Mouse (Mus musculus) kidney, adult 2 months (tissue): Measurements from ENCODE around the gene Tuba4a. TPM values are rescaled to one million over a fixed set of nuclear protein-coding genes. Genes with fewer than 3 reads are reported as not detected.
"Not testable (repeated sequence)": the region's sequence is repeated elsewhere in the genome, so short reads cannot be mapped to it uniquely, and the experiment has no call there.

ENCODE experiments used
- DNase-seq: peaks from one replicate; pipeline ENCODE4 v3.0.0; 2021
- H3K27ac ChIP-seq: fragments of 200-500 bp; 2 replicates; pipeline ENCODE4 v1.5.1; 2012; ENCODE audit warnings: low read depth, low read length, control low read depth, inconsistent platforms; ENCODE audit not compliant: insufficient read depth
- H3K27me3 ChIP-seq: fragments of 200-500 bp; replicated peaks from 2 replicates; pipeline ENCODE4 v1.6.1; 2012; ENCODE audit warnings: mild to moderate bottlenecking, moderate library complexity, low read length, inconsistent platforms; ENCODE audit not compliant: control insufficient read depth, insufficient read depth
- H3K36me3 ChIP-seq: fragments of 200-500 bp; 2 replicates; pipeline ENCODE4 v1.6.1; 2012; ENCODE audit warnings: mild to moderate bottlenecking, moderate library complexity, low read length, inconsistent platforms; ENCODE audit not compliant: control insufficient read depth, insufficient read depth
- H3K4me1 ChIP-seq: fragments of 200-500 bp; 2 replicates; pipeline ENCODE4 v1.6.1; 2011; ENCODE audit warnings: low read length; ENCODE audit not compliant: control insufficient read depth, insufficient read depth
- H3K4me3 ChIP-seq: fragments of 200-500 bp; 2 replicates; pipeline ENCODE4 v1.5.1; 2011; ENCODE audit warnings: mild to moderate bottlenecking, low read depth, low read length, control low read depth; ENCODE audit not compliant: insufficient read depth
- CTCF ChIP-seq: fragments of 200-500 bp; conservative IDR thresholded peaks from 2 replicates; pipeline ENCODE4 v1.5.1; 2011; ENCODE audit warnings: low read depth, mild to moderate bottlenecking, control low read depth, low read length, moderate library complexity, mixed read lengths; ENCODE audit not compliant: insufficient read depth, insufficient read length
- POLR2A ChIP-seq: fragments of 200-500 bp; IDR thresholded peaks from one replicate; pipeline ENCODE4 v1.6.1; 2011; ENCODE audit warnings: low read depth, low read length, control low read depth
- WGBS: fragments of 180-500 bp; shearing (Covaris S2); methylation state at CpG from one replicate; pipeline ENCODE4 v1.1.7; 2018; 5-methylcytosine and 5-hydroxymethylcytosine counted together
- polyA plus RNA-seq: library from polyadenylated mRNA; depleted of rRNA; stranded (reverse); fragments of >200 nt; gene quantifications from 2 replicates; pipeline ENCODE4 v1.2.3, GENCODE M21; 2012

Gene Tuba4a
- polyA plus RNA-seq, 1 experiment = 301 TPM

DNA sequence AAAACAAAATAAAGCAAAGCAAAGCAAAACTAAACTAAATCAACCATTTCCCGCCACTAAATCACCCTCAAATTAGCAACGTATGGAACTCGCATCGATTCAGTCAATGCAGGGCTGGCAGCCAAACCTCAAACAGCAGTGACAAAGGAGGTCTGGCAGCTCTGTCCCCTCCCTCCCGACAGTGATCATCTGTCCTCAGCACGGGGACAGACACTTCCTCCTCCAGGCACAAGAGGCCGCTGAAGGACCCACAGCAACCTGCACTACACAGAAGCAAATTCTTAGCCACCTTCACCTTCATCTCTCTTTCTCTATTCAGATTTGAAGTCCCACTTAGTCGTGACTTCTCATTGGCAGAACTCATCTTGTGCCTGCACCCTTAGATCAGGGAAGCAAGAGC lies 14.9 kb upstream of the Tuba4a start:
- 2% methylated on average over 8 of the region's 8 CpGs for WGBS
- peak; percentile 82 for DNase-seq

DNA sequence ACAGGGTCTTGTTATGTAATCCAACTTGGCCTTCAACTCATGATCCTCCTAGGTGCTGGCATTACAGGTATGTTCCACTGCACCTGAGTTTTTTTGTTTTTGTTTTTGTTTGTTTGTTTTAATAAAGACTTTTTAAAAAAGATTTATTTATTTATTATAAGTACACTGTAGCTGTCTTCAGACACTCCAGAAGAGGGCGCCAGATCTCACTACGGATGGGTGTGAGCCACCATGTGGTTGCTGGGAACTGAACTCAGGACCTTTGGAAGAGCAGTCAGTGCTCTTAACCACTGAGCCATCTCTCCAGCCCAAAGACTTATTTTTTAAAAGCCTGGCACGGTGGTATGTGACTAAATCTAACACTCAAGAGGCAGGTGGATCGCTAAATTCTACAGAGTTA lies 12.8 kb upstream of the Tuba4a start:
- H3K36me3 ChIP-seq, H3K27ac ChIP-seq, H3K27me3 ChIP-seq, DNase-seq, H3K4me3 ChIP-seq: not testable (repeated sequence)
- peaks cover 12% of the 10 kb centered on the region for H3K4me1 ChIP-seq
- TF ChIP-seq CTCF = 0 out of 2 replicates have a peak, but pooled peaks have one; percentile 1
- WGBS = 72% methylated on average over 4 of the region's 4 CpGs

More for the DNA sequence above, 14.9 kb upstream of the Tuba4a start:
- Histone ChIP-seq H3K4me1 (peaks cover 12% of the 10 kb centered on the region), H3K27me3 (no peaks in the 10 kb centered on the region), H3K27ac (peak overlapping the region; percentile 26; the same call in 1 of the 2 replicates), H3K4me3 (peak overlapping the region; percentile 32; the same call in 1 of the 2 replicates), H3K36me3 (no peaks in the 10 kb centered on the region)
- TF ChIP-seq POLR2A = no peak
- TF ChIP-seq CTCF = peak; percentile 81

DNA sequence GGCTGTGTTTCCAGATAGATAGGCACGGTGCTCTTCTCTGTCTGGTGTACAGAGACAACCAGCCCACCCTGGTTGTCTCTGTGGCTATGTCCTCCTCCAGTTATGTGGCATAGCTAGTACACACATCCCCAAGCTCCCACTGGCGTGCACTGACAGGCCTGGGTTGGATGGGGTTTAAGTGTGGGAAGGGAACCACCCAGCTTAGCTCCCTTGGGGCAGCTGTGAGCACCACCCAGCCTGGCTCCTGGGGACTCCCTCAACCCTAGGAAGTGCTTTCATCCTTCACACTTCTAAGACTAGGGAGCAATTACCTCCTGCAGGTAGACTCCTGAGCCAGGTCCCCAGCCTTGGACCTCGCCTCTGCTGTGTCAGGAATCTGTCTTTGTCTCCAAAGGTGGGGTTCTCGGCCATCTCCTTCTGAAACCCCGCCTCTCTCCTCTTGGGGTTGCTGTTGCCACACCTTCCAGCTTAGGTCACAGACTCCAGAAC lies 12.0 kb upstream of the Tuba4a start, which contains the start of gene A630095N17Rik:
Gene A630095N17Rik (minus strand): TSS at position 439 of the 489 bp plus-strand sequence.
- H3K27me3 ChIP-seq = no peaks in the 10 kb centered on the region
- H3K27ac ChIP-seq = no peak within 1 kb of the TSS
- TF ChIP-seq POLR2A = no peak
- no peak for TF ChIP-seq CTCF
- DNase-seq = no peak
- peaks cover 7% of the 10 kb centered on the region for H3K4me1 ChIP-seq
- 80% methylated on average over 5 of the region's 5 CpGs for WGBS
- H3K36me3 ChIP-seq = no peaks in the 10 kb centered on the region
- H3K4me3 ChIP-seq = no peak within 1 kb of the TSS

DNA sequence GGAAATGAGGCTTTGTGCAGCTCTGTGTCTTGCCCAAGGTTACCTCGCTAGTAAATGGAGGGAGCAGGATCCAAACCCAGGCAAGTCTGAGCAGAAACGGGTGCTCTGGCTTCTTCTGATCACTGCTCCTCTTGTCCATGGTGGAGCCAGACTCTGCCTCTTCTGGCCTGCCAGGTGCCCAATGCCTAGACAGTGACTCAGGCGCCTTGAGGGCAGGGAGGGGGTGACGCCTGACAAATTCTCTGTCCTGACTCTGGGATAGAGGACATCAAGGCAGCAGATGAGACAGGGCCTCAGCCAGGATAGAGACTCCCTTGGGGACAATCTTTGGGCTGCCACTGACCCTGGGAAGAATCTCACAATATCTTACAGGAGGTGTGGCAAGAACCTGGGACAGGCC lies 11.6 kb upstream of the Tuba4a start:
- TF ChIP-seq CTCF (no peak), POLR2A (no peak)

DNA sequence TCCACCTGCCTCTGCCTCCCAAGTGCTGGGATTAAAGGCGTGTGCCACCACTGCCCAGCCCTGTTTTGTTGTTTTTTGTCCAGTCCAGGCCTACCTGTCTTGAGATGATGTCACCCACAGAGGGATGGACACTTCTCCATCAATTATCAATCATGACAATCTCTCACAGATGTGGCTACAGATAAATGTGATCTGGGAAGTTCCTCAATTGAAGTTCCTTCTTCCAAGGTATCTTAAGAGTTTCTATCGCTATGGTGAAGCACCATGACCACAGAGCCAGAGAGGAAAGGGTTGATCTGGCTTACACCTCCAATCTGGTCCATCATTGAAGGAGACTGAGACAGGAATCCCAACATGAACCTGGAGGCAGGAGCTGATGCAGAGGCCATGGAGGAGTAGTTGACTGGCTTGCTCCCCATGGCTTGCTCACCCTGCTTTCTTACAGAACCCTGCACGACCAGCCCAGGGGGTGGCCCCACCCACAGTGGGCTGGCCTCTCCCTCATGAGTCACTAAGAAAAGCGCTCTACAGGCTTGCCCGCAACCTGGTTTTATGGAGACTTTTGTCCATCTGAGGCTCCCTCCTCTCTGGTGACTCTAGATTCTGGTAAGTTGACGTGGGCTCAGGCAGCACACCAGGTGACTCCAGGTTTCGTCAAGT lies 10.8 kb upstream of the Tuba4a start:
- Histone ChIP-seq H3K4me1 (peaks cover 4% of the 10 kb centered on the region; the same call in 1 of the 2 replicates), H3K4me3 (no peak overlapping the region), H3K27me3 (no peaks in the 10 kb centered on the region), H3K27ac (no peak overlapping the region), H3K36me3 (no peaks in the 10 kb centered on the region)
- DNase-seq = no peak
- 71% methylated on average over 7 of the region's 7 CpGs for WGBS
- TF ChIP-seq CTCF (no peak), POLR2A (no peak)

More for the DNA sequence above, 11.6 kb upstream of the Tuba4a start:
- H3K4me3 ChIP-seq = no peak overlapping the region
- H3K27ac ChIP-seq = no peak overlapping the region
- H3K27me3 ChIP-seq = no peaks in the 10 kb centered on the region
- 75% methylated on average over 4 of the region's 4 CpGs for WGBS
- DNase-seq = no peak
- H3K4me1 ChIP-seq = peaks cover 7% of the 10 kb centered on the region
- H3K36me3 ChIP-seq = no peaks in the 10 kb centered on the region

DNA sequence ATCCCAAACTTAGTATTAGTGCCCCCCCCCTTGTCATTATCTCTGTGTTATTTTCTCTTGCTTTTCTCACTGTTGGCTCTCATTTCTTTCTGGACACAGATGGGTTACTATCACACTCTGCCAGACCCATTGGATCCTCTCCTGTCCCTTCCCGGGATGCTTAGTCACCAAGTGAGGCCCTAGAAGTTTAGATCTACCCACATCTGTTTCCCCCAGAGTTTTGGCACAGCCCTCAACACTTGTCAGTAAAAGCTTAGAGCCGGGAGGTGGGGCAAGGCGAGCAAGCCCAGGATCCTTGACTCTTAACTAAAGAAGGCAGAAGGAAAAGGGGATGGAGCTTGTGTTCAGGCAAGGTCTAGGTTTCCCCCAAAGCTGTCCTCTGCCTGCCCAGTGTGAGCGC lies 9.5 kb upstream of the Tuba4a start:
- Histone ChIP-seq H3K4me1 (no peaks in the 10 kb centered on the region; the same call in 1 of the 2 replicates), H3K27me3 (no peaks in the 10 kb centered on the region), H3K27ac (no peak overlapping the region), H3K4me3 (no peak overlapping the region), H3K36me3 (no peaks in the 10 kb centered on the region)
- TF ChIP-seq CTCF (no peak), POLR2A (no peak)
- WGBS = 66% methylated on average over 4 of the region's 4 CpGs
- DNase-seq = no peak

DNA sequence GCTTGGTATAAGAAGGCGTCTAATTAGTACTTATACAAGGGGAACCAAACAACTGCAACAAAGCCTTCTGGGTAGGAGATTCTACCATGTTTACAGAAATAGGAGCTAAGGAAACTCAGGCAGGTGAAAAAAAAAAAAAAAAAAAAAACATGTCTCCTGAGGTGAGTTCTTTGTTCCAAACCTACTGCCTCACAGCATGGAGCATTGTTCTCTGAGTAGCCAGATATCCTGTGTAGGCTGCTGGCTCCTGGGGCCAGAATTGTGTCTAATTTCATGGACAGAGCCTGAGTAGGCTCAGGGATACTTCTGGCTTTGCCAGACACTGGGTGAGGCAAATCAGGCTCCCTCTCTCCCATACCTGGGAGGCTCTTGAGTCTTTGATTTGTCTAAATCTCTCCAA lies 8.0 kb upstream of the Tuba4a start:
- no peak overlapping the region for H3K27ac ChIP-seq
- H3K4me1 ChIP-seq = no peaks in the 10 kb centered on the region; the same call in 1 of the 2 replicates
- no peak for DNase-seq
- no peaks in the 10 kb centered on the region for H3K36me3 ChIP-seq
- 82% methylated on average over 1 of the region's 1 CpGs for WGBS
- TF ChIP-seq CTCF (no peak), POLR2A (no peak)
- H3K27me3 ChIP-seq = no peaks in the 10 kb centered on the region
- no peak overlapping the region for H3K4me3 ChIP-seq
